Mouse (Mus musculus) spleen, adult 2 months (tissue): ENCODE data around the gene Rela. TPM values are rescaled to one million over a fixed set of nuclear protein-coding genes. Genes with fewer than 3 reads are reported as not detected.

Experiments
- DNase-seq, 2 experiments: peaks; one replicate each; pipeline versions ENCODE4 v3.0.0 to v3.0.0-alpha.2; 2012 to 2021; ENCODE audit warnings: low spot score in 2 of 2, low read depth in 1 of 2
- H3K27ac ChIP-seq: fragments of 200-500 bp; 2 replicates; pipeline ENCODE4 v1.5.1; 2012; ENCODE audit warnings: low read length, inconsistent platforms; ENCODE audit not compliant: insufficient read depth
- H3K27me3 ChIP-seq: fragments of 200-500 bp; 2 replicates; pipeline ENCODE4 v1.6.1; 2012; ENCODE audit warnings: mild to moderate bottlenecking, moderate library complexity, low read length, inconsistent platforms; ENCODE audit not compliant: control insufficient read depth, insufficient read depth
- H3K36me3 ChIP-seq: fragments of 200-500 bp; 2 replicates; pipeline ENCODE4 v1.6.1; 2012; ENCODE audit warnings: mild to moderate bottlenecking, low read length, inconsistent platforms; ENCODE audit not compliant: control insufficient read depth, insufficient read depth
- H3K4me1 ChIP-seq: fragments of 200-500 bp; 2 replicates; pipeline ENCODE4 v1.6.1; 2011; ENCODE audit warnings: inconsistent platforms; ENCODE audit not compliant: control insufficient read depth, insufficient read depth, insufficient read length
- H3K4me3 ChIP-seq: fragments of 200-500 bp; 2 replicates; pipeline ENCODE4 v1.5.1; 2011; ENCODE audit warnings: mild to moderate bottlenecking, inconsistent platforms; ENCODE audit not compliant: insufficient read depth, insufficient read length; ENCODE audit errors: extremely low read depth
- CTCF ChIP-seq: fragments of 200-500 bp; IDR thresholded peaks from 2 replicates; pipeline ENCODE4 v1.5.1; 2011; ENCODE audit warnings: mild to moderate bottlenecking, inconsistent platforms; ENCODE audit not compliant: insufficient read depth, insufficient read length, insufficient replicate concordance; ENCODE audit errors: extremely low read depth
- POLR2A ChIP-seq: fragments of 200-500 bp; IDR thresholded peaks from 2 replicates; pipeline ENCODE4 v1.6.1; 2011; ENCODE audit warnings: low read depth, low read length, inconsistent platforms
- WGBS: fragments of 180-500 bp; shearing (Covaris S2); methylation state at CpG from one replicate; pipeline ENCODE4 v1.1.7; 2018; 5-methylcytosine and 5-hydroxymethylcytosine counted together
- polyA plus RNA-seq: library from polyadenylated mRNA; depleted of rRNA; stranded (reverse); fragments of >200 nt; gene quantifications from 2 replicates; pipeline ENCODE4 v1.2.3, GENCODE M21; 2012

Gene Rela
- polyA plus RNA-seq, 1 experiment: 87.1 TPM

DNA sequence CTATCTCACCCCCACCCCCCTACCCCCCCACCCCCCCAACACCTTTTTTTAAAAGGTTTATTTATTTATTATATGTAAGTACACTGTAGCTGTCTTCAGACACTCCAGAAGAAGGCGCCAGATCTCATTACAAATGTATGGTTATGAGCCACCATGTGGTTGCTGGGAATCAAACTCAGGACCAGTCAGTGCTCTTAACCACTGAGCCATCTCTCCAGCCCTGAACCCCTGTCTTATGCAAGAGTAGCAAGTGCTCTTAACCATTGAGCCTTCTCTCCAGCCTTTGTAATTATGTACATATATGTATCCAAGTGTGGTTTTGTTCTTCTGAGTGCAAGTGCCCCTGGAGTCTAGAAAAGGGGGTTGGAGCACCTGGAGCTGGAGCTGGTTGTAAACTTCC, 25.3 kb upstream of the Rela start:
- peaks cover 4% of the 10 kb centered on the region for H3K4me1 ChIP-seq
- no peaks in the 10 kb centered on the region for H3K27me3 ChIP-seq
- no peak overlapping the region for H3K4me3 ChIP-seq
- 94% methylated on average over 1 of the region's 1 CpGs for WGBS
- H3K27ac ChIP-seq: no peak overlapping the region
- TF ChIP-seq CTCF (no peak), POLR2A (no peak)
- H3K36me3 ChIP-seq: peaks cover 7% of the 10 kb centered on the region
- no peak for DNase-seq

DNA sequence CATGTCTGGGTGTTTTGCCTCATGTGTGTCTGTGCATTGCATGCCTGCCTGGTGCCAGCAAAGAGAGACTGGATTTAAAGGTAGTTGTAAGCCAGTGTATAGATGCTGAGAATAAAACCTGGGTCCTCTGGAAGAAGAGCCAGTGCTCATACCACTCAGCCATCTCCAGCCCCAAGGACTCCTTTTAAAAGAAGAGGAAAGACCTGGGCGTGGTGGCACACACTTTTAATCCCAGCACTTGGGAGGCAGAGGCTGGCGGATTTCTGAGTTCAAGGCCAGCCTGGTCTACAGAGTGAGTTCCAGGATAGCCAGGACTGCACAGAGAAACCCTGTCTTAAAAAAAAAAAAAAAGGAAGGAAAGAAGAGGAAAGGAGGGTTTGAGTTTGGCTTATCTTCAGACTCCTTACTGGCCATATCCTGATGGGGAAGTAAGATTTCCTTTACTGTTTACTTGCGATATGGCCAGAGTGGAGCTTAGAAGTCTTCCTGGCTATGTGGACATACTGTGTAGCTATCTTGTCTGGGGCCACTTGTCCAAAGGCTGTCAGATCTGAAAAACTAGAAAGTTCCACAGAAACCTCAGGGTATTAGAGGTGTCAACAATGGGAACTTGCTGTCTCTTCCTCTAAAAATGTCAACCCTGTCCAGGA, 24.4 kb upstream of the Rela start:
- DNase-seq: no peak
- no peaks in the 10 kb centered on the region for H3K27me3 ChIP-seq
- H3K4me1 ChIP-seq: peaks cover 4% of the 10 kb centered on the region
- H3K4me3 ChIP-seq: no peak overlapping the region
- H3K27ac ChIP-seq: no peak overlapping the region
- H3K36me3 ChIP-seq: peaks cover 4% of the 10 kb centered on the region; the same call in 1 of the 2 replicates
- no peak for TF ChIP-seq CTCF
- TF ChIP-seq POLR2A: no peak
- WGBS: 64% methylated on average over 3 of the region's 3 CpGs

GRCm38 (mm10) chr19:5614953-5615352, 22.3 kb upstream of the Rela start:
- no peak overlapping the region for H3K27ac ChIP-seq
- WGBS: 92% methylated on average over 2 of the region's 2 CpGs

GRCm38 (mm10) chr19:5620007-5620406, 17.3 kb upstream of the Rela start:
- TF ChIP-seq POLR2A: no peak
- no peak for TF ChIP-seq CTCF
- Histone ChIP-seq H3K36me3 (no peaks in the 10 kb centered on the region), H3K4me3 (no peak overlapping the region), H3K27me3 (no peaks in the 10 kb centered on the region), H3K4me1 (no peaks in the 10 kb centered on the region), H3K27ac (no peak overlapping the region)
- WGBS: 72% methylated on average over 4 of the region's 4 CpGs
- no peak for DNase-seq

More at GRCm38 (mm10) chr19:5614953-5615352, 22.3 kb upstream of the Rela start:
- Histone ChIP-seq H3K36me3 (no peaks in the 10 kb centered on the region), H3K27me3 (no peaks in the 10 kb centered on the region), H3K4me1 (peaks cover 2% of the 10 kb centered on the region; the same call in 1 of the 2 replicates), H3K4me3 (no peak overlapping the region)
- DNase-seq: no peak
- no peak for TF ChIP-seq POLR2A
- TF ChIP-seq CTCF: no peak

GRCm38 (mm10) chr19:5621884-5622283, 15.4 kb upstream of the Rela start:
- H3K27ac ChIP-seq: no peak overlapping the region
- no peaks in the 10 kb centered on the region for H3K27me3 ChIP-seq
- TF ChIP-seq CTCF (no peak), POLR2A (no peak)
- no peaks in the 10 kb centered on the region for H3K4me1 ChIP-seq
- WGBS: 56% methylated on average over 5 of the region's 5 CpGs
- H3K4me3 ChIP-seq: no peak overlapping the region
- no peaks in the 10 kb centered on the region for H3K36me3 ChIP-seq
- no peak for DNase-seq

GRCm38 (mm10) chr19:5625311-5625710, 12.0 kb upstream of the Rela start:
- TF ChIP-seq POLR2A (no peak), CTCF (no peak)
- Histone ChIP-seq H3K27ac (no peak overlapping the region), H3K36me3 (no peaks in the 10 kb centered on the region), H3K4me1 (no peaks in the 10 kb centered on the region), H3K4me3 (no peak overlapping the region), H3K27me3 (no peaks in the 10 kb centered on the region)
- no peak for DNase-seq
- WGBS: 71% methylated on average over 8 of the region's 8 CpGs

DNA sequence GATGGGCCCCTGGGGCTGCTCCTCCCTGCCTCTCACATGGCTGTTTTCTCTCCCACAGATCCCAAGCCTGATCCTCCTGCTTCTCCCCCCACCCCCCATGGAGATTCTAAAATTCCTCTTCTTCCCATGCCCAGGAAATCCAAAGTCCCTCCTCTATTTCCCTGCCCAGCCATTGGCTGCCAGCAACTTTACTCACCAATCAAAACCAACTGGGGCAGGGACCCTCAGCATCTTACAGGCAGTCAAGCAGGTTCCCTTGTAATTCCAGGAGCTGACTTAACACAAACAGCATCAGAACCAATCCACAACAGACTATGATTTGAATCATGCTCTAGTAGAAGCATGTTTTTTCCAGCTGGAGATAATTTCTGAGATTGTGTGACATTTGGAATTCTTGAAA, 7.4 kb upstream of the Rela start:
- no peak overlapping the region for H3K27ac ChIP-seq
- no peaks in the 10 kb centered on the region for H3K4me1 ChIP-seq
- no peaks in the 10 kb centered on the region for H3K27me3 ChIP-seq
- no peak for DNase-seq
- no peak for TF ChIP-seq POLR2A
- no peak for TF ChIP-seq CTCF
- no peak overlapping the region for H3K4me3 ChIP-seq
- H3K36me3 ChIP-seq: no peaks in the 10 kb centered on the region
